ENCODE assay signal across 18 mouse cellular contexts in the genomic region with DNA sequence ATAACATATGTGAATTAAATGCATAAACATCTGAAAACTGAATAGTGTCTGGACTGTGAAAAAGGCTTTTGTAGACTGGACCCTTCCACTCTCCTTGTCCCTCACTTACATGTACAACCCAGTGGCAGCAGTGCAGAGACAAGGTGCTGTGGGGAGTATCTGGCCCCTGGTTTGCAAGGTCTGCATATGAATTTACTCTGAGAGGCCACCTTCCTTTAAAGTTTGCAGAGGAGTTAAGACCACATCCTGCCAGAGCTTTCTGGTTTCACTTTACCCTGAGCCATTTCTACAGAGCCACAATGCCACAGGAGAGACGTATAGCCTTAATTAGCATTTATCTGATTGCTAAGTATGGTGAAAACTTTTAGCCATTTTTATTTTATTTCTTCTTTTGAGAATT. TPM values are rescaled to one million over a fixed set of nuclear protein-coding genes. Genes with fewer than 3 reads are reported as not detected.
DNase-seq lines count a peak whose midpoint lies in the region; ATAC-seq lines count a peak whose summit lies in the region.
"Had no signal": no experiment of that assay in that cellular context is flagged by ENCODE, and none has a peak within 500 bp of the region (broad histone marks: within the 10 kb centered on the region; RNA-seq: fewer than 3 reads in every experiment).

No protein-coding gene starts in this region.

- peak; percentile 89 to 96 for ATAC-seq in hematopoietic stem cell, adult 5-6 weeks (replicated peaks in 1 of 2; ENCODE audit: insufficient read depth in 1 of 2, low FRiP score in 2 of 2, low TSS enrichment in 1 of 2, low read depth in 1 of 2, poor library complexity in 2 of 2, severe bottlenecking in 2 of 2)
- peak; percentile 89 for ATAC-seq in neutrophil, adult 5-6 weeks (ENCODE audit: extremely low read depth, insufficient number of reproducible peaks, low FRiP score, poor library complexity, severe bottlenecking)
- ATAC-seq: forebrain, embryonic 13.5 days had no signal

- no peaks in the 10 kb centered on the region for H3K9me3 ChIP-seq in heart, embryonic 10.5 days
- H3K9me3 ChIP-seq: forebrain, embryonic 13.5 days; kidney, embryonic 15.5 days had no signal

- H3K4me1 ChIP-seq in heart, embryonic 10.5 days: no peaks in the 10 kb centered on the region
- H3K4me1 ChIP-seq: forebrain, embryonic 13.5 days; kidney, embryonic 15.5 days had no signal

- H3K27ac ChIP-seq in heart, embryonic 10.5 days: no peak overlapping the region
- H3K27ac ChIP-seq: forebrain, embryonic 13.5 days; kidney, embryonic 15.5 days; stomach, postnatal 0 days had no signal

- 87% methylated on average over 1 of the region's 1 CpGs for WGBS in heart, embryonic 10.5 days

- H3K27me3 ChIP-seq in heart, embryonic 10.5 days (ENCODE audit: insufficient read depth, poor library complexity, severe bottlenecking): no peaks in the 10 kb centered on the region
- H3K27me3 ChIP-seq: forebrain, embryonic 13.5 days; kidney, embryonic 15.5 days had no signal

- no peak overlapping the region for H3K4me3 ChIP-seq in heart, embryonic 10.5 days
- H3K4me3 ChIP-seq: forebrain, embryonic 13.5 days; kidney, embryonic 15.5 days had no signal

- no peaks in the 10 kb centered on the region for H3K36me3 ChIP-seq in heart, embryonic 10.5 days
- H3K36me3 ChIP-seq: kidney, embryonic 15.5 days had no signal

- DNase-seq in spleen, postnatal 36 days (ENCODE audit: low spot score in 2 of 2): peak; percentile 58 to 63
- no peak for DNase-seq in spleen, adult 12 weeks (ENCODE audit: low spot score)
- DNase-seq in thymus, postnatal 4 days: peak; percentile 52
- no peak for DNase-seq in cerebellum, adult 11-12 months
- no peak for DNase-seq in kidney, adult 8-10 months
- DNase-seq in heart, embryonic 10.5 days (ENCODE audit: low spot score): no peak
- DNase-seq: adrenal gland, postnatal 25 days; cerebellum, adult 2 months; gastrocnemius, postnatal 25 days; heart, postnatal 4 days; lung, adult 18-20 months; right cerebral cortex, adult 18-20 months had no signal

RNA-seq across cellular contexts. Expression of gene Fabp7, which starts 31.3 kb away (rescaled TPM):
- total RNA-seq in hematopoietic stem cell, adult 5-6 weeks (2017): not detected in 2 replicates
- not detected in 2 replicates for total RNA-seq in neutrophil, adult 5-6 weeks (2017)
- polyA plus RNA-seq in heart, embryonic 10.5 days (2016; fragmentation: Nextera tagmentation; extraction: Ambion mirVana): 1.3 and 2.0 TPM in 2 replicates
- total RNA-seq: gastrocnemius, postnatal 25 days had no signal
- polyA plus RNA-seq: small intestine, adult 2 months had no signal

RNA-seq across cellular contexts. Expression of gene Smpdl3a, which starts 40.8 kb away (rescaled TPM):
- total RNA-seq in hematopoietic stem cell, adult 5-6 weeks (2017): 38.4 and 49.7 TPM in 2 replicates
- 57.8 and 62.9 TPM in 2 replicates for total RNA-seq in neutrophil, adult 5-6 weeks (2017)
- 10.3 and 16.5 TPM in 2 replicates for polyA plus RNA-seq in heart, embryonic 10.5 days (2016; fragmentation: Nextera tagmentation; extraction: Ambion mirVana)

Comparison
In these comparisons a context has a peak if more than half of its experiments do, and no peak if none do; other contexts are left out.
1. DNase-seq: peak in spleen, postnatal 36 days (2 of 2) and thymus, postnatal 4 days (single experiment); none in spleen, adult 12 weeks (single experiment), cerebellum, adult 11-12 months (single experiment), kidney, adult 8-10 months (0 of 2) and heart, embryonic 10.5 days (single experiment).